Mouse (Mus musculus) layer of hippocampus, adult 18-20 months (tissue): ENCODE data around the gene Prkcd. TPM values are rescaled to one million over a fixed set of nuclear protein-coding genes. Genes with fewer than 3 reads are reported as not detected.

Source experiments
- DNase-seq, 2 experiments: peaks; one replicate each; pipeline ENCODE4 v3.0.0; 2022; ENCODE audit warnings: low spot score in 2 of 2
- microRNA-seq, 2 experiments: library from miRNA; unstranded; fragments of <30 nt; microRNA quantifications; one replicate each; pipeline ENCODE4 v1.2.0; 2021
- total RNA-seq, 2 experiments: library from RNA; stranded (reverse); gene quantifications; 2 replicates each; pipeline ENCODE4 v1.2.3; 2021

The Prkcd gene
- total RNA-seq, 2 experiments from 2014 or later, result 31.5 to 38.1 TPM

GRCm38 (mm10) chr14:30548965-30549776 lies 76.8 kb downstream of the Prkcd start:
- peak; percentile 82 to 94 for DNase-seq

GRCm38 (mm10) chr14:30548131-30548720 lies 77.8 kb downstream of the Prkcd start, which contains the start of gene Tkt:
Gene Tkt (plus strand): TSS chr14:30548359.
- DNase-seq, result peak; percentile 57 to 84

Small RNA genes lying within 50 kb of the gene (microRNA-seq; reads per million reads assigned to microRNA genes)
- 6.0 to 6.2 reads per million in 2 experiments for gene Mir3076

Other genes starting within 250 kb of the Prkcd start
- gene Dcp1a, start 146.7 kb downstream of the Prkcd start, total RNA-seq, result 10 to 100 TPM; 22.8 to 23.2 TPM
- gene Cacna1d, start 134.8 kb downstream of the Prkcd start, total RNA-seq, result 10 to 100 TPM; 39.7 to 43.9 TPM
- 100 to 1,000 TPM; 186 to 187 TPM for gene Tkt, start 77.9 kb downstream of the Prkcd start, total RNA-seq
- gene Rft1, start 28.1 kb upstream of the Prkcd start, total RNA-seq, result 10 to 100 TPM; 10.9 TPM
- gene Sfmbt1, start 88.6 kb upstream of the Prkcd start, total RNA-seq, result 10 to 100 TPM; 36.4 to 36.5 TPM
- 10 to 100 TPM; 18.5 to 20.6 TPM for gene Tmem110, start 199.4 kb upstream of the Prkcd start, total RNA-seq